Mouse (Mus musculus): ENCODE measurements around the gene Gm10309.

DNA sequence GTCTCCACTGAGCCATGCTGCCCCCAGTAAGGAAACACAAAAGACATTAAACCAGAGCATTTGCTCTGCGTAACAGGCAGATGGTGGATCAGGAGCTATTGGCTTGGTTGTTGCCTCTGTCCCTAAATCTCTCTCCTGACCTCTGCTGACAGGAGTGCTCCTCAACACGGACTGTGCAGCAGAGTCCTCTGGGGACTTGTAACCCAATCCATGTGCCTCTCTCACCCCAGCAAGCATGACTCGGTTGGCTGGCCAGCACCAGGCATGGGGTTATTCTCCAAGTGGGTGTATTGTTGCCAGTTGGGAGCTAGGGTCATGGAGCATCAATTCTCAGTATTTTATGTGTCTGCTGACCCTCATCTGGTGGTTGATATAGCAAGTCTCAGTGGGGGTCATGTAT, 41.7 kb downstream of the Gm10309 start:
- TF ChIP-seq CTCF (IDR thresholded peaks at IDR 0.05; ENCODE audit: low read depth, low read length) (peak; percentile 23; the same call in 1 of the 2 replicates), POLR2A (IDR thresholded peaks at IDR 0.05; ENCODE audit: extremely low read depth, insufficient read depth, low read length) (no peak)

All from liver, adult 2 months (tissue).